Mouse (Mus musculus) lung, embryonic 16.5 days (tissue): ENCODE results near the gene Tuba8. TPM values are rescaled to one million over a fixed set of nuclear protein-coding genes. Genes with fewer than 3 reads are reported as not detected.

Experiments used
- ATAC-seq: fragments of 200-750 bp; cut with Nextera tagmentation; 2 replicates; pipeline ENCODE4 v1.8.0; 2017; ENCODE audit warnings: low read depth, mild to moderate bottlenecking, moderate library complexity
- H3K27ac ChIP-seq: fragments of 300-500 bp; sonication (generic); 2 replicates; pipeline ENCODE4 v1.5.1; 2014; ENCODE audit warnings: mild to moderate bottlenecking, control low read depth, low read length
- H3K27me3 ChIP-seq: fragments of 300-500 bp; sonication (generic); 2 replicates; pipeline ENCODE4 v1.6.1; 2014; ENCODE audit warnings: low read depth, low read length, mixed read lengths; ENCODE audit not compliant: control insufficient read depth, insufficient read depth
- H3K36me3 ChIP-seq: fragments of 300-500 bp; sonication (generic); 2 replicates; pipeline ENCODE4 v1.6.1; 2014; ENCODE audit warnings: low read length; ENCODE audit not compliant: control insufficient read depth, insufficient read depth
- H3K4me1 ChIP-seq: fragments of 300-500 bp; sonication (generic); replicated peaks from 2 replicates; pipeline ENCODE4 v1.6.1; 2014; ENCODE audit warnings: low read length, mixed read lengths; ENCODE audit not compliant: control insufficient read depth, insufficient read depth
- H3K4me2 ChIP-seq: fragments of 300-500 bp; sonication (generic); 2 replicates; pipeline ENCODE4 v1.6.1; 2014; ENCODE audit warnings: low read depth, low read length, control low read depth
- H3K4me3 ChIP-seq: fragments of 300-500 bp; sonication (generic); 2 replicates; pipeline ENCODE4 v1.5.1; 2014; ENCODE audit warnings: mild to moderate bottlenecking, low read length, control low read depth
- H3K9ac ChIP-seq: fragments of 300-500 bp; sonication (generic); 2 replicates; pipeline ENCODE4 v1.6.1; 2014; ENCODE audit warnings: low read length, control low read depth
- H3K9me3 ChIP-seq: fragments of 300-500 bp; sonication (generic); 2 replicates; pipeline ENCODE4 v1.6.1; 2016; ENCODE audit warnings: low read length; ENCODE audit not compliant: control insufficient read depth
- WGBS: fragments of 180-500 bp; shearing (Covaris S2); extraction: QIAGEN DNeasy Blood & Tissue Kit; methylation state at CpG from one replicate; pipeline ENCODE4 v1.1.7; 2014; 5-methylcytosine and 5-hydroxymethylcytosine counted together
- polyA plus RNA-seq: library from polyadenylated mRNA; unstranded; fragments of >200 nt; fragmentation: Nextera tagmentation; extraction: Ambion mirVana; gene quantifications from 2 replicates; pipeline ENCODE4 v1.2.1, GENCODE M21; 2015

Tuba8 gene
- polyA plus RNA-seq, 1 experiment from 2014 or later = 16.9 TPM

DNA sequence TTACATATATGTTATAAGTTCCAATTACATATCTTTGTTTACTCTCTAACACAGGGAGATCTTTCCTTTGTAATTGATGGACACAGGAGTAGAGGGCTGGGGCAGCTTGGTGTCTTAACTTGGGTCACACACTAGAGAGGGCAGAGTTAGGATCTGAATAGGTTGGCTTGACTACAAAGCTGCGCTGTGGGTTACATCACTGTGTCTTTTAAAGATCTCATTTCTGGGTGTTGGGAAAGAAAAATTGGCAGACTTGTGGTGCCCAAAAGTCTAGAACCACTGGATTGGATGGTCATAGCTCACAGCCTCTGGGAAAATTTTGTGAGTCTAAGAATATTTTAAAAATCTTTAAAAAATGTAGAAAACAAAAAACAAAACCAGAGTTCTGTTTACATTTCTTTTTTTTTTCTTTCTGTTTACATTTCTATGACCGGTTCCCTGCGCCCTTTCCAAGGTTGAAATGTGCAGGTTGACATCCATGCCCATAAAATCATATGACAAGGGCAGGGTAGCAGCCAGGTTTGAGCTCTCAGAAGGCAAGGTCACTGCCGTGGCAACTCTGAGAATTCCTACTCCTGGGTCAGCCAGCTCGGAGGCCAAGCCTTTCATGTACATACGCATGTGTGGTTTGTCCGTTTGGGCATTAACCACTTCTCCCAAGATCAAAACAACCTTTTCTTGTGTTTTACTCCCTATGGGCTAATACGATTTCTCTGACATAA, 11.5 kb downstream of the Tuba8 start:
- H3K4me1 ChIP-seq = no peaks in the 10 kb centered on the region
- H3K36me3 ChIP-seq = no peaks in the 10 kb centered on the region
- ATAC-seq = no peak
- H3K9me3 ChIP-seq = no peaks in the 10 kb centered on the region
- 63% methylated on average over 8 of the region's 8 CpGs for WGBS
- no peak overlapping the region for H3K4me3 ChIP-seq
- no peak overlapping the region for H3K9ac ChIP-seq
- H3K27ac ChIP-seq = no peak overlapping the region
- no peaks in the 10 kb centered on the region for H3K27me3 ChIP-seq
- no peak overlapping the region for H3K4me2 ChIP-seq

- Histone ChIP-seq H3K27me3 (no peaks in the 10 kb centered on the region), H3K36me3 (no peaks in the 10 kb centered on the region), H3K9me3 (no peaks in the 10 kb centered on the region), H3K4me2 (no peak overlapping the region), H3K4me3 (no peak overlapping the region), H3K27ac (no peak overlapping the region), H3K4me1 (no peaks in the 10 kb centered on the region), H3K9ac (no peak overlapping the region)
- WGBS = 95% methylated on average over 14 of the region's 14 CpGs
- no peak for ATAC-seq
These were observed 12.5 kb downstream of the Tuba8 start for GRCm38 (mm10) chr6:121223001-121223400.

DNA sequence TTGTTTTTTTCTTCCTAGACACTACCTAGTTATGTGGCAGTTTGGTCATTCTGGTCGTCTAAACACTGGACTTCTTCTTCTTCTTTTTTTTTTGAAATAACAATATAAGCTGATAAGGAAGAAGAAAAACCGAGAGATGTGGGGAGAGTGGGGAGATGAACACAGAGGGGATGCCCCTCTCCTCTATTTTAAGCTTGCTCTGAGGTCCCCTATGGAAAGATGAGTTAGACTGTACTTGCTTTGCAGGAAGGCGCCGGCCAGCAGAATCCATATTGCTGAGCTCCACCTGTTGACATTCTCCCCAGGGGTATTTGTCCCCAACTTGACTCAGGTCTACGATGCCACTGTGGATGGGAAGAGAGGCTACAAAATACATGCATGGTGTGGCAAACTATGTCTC, 13.6 kb downstream of the Tuba8 start:
- no peak for ATAC-seq
- H3K27me3 ChIP-seq = no peaks in the 10 kb centered on the region
- no peak overlapping the region for H3K27ac ChIP-seq
- H3K4me2 ChIP-seq = no peak overlapping the region
- H3K36me3 ChIP-seq = no peaks in the 10 kb centered on the region
- no peak overlapping the region for H3K4me3 ChIP-seq
- no peak overlapping the region for H3K9ac ChIP-seq
- WGBS = 65% methylated on average over 5 of the region's 5 CpGs
- no peaks in the 10 kb centered on the region for H3K4me1 ChIP-seq
- H3K9me3 ChIP-seq = no peaks in the 10 kb centered on the region

GRCm38 (mm10) chr6:121224993-121225392, 14.5 kb downstream of the Tuba8 start:
- no peak for ATAC-seq
- H3K9ac ChIP-seq = no peak overlapping the region
- WGBS = 23% methylated on average over 6 of the region's 6 CpGs

GRCm38 (mm10) chr6:121226043-121226442, 15.5 kb downstream of the Tuba8 start:
- Histone ChIP-seq H3K36me3 (no peaks in the 10 kb centered on the region), H3K27ac (no peak overlapping the region)
- 51% methylated on average over 4 of the region's 4 CpGs for WGBS

More at GRCm38 (mm10) chr6:121224993-121225392, 14.5 kb downstream of the Tuba8 start:
- no peaks in the 10 kb centered on the region for H3K27me3 ChIP-seq
- H3K4me1 ChIP-seq = no peaks in the 10 kb centered on the region
- no peak overlapping the region for H3K27ac ChIP-seq
- no peaks in the 10 kb centered on the region for H3K9me3 ChIP-seq
- H3K36me3 ChIP-seq = no peaks in the 10 kb centered on the region
- H3K4me3 ChIP-seq = no peak overlapping the region
- H3K4me2 ChIP-seq = no peak overlapping the region

GRCm38 (mm10) chr6:121226744-121227143, 16.2 kb downstream of the Tuba8 start:
- no peak overlapping the region for H3K4me2 ChIP-seq
- H3K9ac ChIP-seq = no peak overlapping the region
- H3K4me1 ChIP-seq = no peaks in the 10 kb centered on the region
- H3K4me3 ChIP-seq = no peak overlapping the region
- H3K27me3 ChIP-seq = no peaks in the 10 kb centered on the region
- H3K9me3 ChIP-seq = no peaks in the 10 kb centered on the region
- no peak for ATAC-seq
- 72% methylated on average over 2 of the region's 2 CpGs for WGBS
- no peak overlapping the region for H3K27ac ChIP-seq
- H3K36me3 ChIP-seq = no peaks in the 10 kb centered on the region

More at GRCm38 (mm10) chr6:121226043-121226442, 15.5 kb downstream of the Tuba8 start:
- no peaks in the 10 kb centered on the region for H3K4me1 ChIP-seq
- no peak overlapping the region for H3K4me2 ChIP-seq
- H3K9me3 ChIP-seq = no peaks in the 10 kb centered on the region
- ATAC-seq = no peak
- H3K27me3 ChIP-seq = no peaks in the 10 kb centered on the region
- no peak overlapping the region for H3K9ac ChIP-seq
- H3K4me3 ChIP-seq = no peak overlapping the region

DNA sequence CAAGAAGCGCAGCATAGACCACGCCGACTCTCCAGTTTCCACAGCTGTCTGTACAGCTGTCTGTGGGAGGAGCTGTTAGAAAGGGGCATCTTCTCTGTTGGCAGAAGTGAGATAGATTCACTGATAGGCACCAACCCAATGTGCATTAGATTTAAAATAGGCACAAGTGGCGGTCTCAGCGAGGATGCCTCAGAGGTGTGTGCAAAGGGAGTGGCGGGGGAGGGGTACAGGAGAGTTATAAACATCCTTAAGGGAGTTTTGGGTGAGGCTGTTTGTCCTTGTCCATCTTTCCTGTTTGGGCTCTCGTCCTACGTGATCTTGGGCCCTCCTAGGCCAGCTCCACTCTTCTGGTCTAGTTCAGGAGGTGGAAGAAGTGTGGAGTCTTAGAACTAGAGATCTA, 17.9 kb downstream of the Tuba8 start:
- no peaks in the 10 kb centered on the region for H3K36me3 ChIP-seq
- H3K27ac ChIP-seq = no peak overlapping the region
- H3K9ac ChIP-seq = no peak overlapping the region
- no peak for ATAC-seq
- H3K4me1 ChIP-seq = no peaks in the 10 kb centered on the region
- no peak overlapping the region for H3K4me3 ChIP-seq
- 56% methylated on average over 8 of the region's 8 CpGs for WGBS
- H3K4me2 ChIP-seq = no peak overlapping the region
- H3K27me3 ChIP-seq = no peaks in the 10 kb centered on the region
- no peaks in the 10 kb centered on the region for H3K9me3 ChIP-seq

GRCm38 (mm10) chr6:121232652-121233051, 22.2 kb downstream of the Tuba8 start:
- Histone ChIP-seq H3K4me1 (no peaks in the 10 kb centered on the region), H3K9me3 (no peaks in the 10 kb centered on the region), H3K27ac (no peak overlapping the region), H3K27me3 (no peaks in the 10 kb centered on the region), H3K36me3 (no peaks in the 10 kb centered on the region), H3K9ac (no peak overlapping the region), H3K4me3 (no peak overlapping the region), H3K4me2 (no peak overlapping the region)
- ATAC-seq = no peak
- 56% methylated on average over 1 of the region's 1 CpGs for WGBS

- ATAC-seq = no peak
- Histone ChIP-seq H3K4me1 (no peaks in the 10 kb centered on the region; the same call in 1 of the 2 replicates), H3K36me3 (no peaks in the 10 kb centered on the region), H3K27me3 (no peaks in the 10 kb centered on the region; the same call in 1 of the 2 replicates), H3K9me3 (no peaks in the 10 kb centered on the region), H3K4me3 (no peak overlapping the region), H3K9ac (no peak overlapping the region), H3K27ac (no peak overlapping the region), H3K4me2 (no peak overlapping the region)
- 69% methylated on average over 2 of the region's 2 CpGs for WGBS
These were observed 25.9 kb downstream of the Tuba8 start for GRCm38 (mm10) chr6:121236386-121236785.
